In the genomic region with DNA sequence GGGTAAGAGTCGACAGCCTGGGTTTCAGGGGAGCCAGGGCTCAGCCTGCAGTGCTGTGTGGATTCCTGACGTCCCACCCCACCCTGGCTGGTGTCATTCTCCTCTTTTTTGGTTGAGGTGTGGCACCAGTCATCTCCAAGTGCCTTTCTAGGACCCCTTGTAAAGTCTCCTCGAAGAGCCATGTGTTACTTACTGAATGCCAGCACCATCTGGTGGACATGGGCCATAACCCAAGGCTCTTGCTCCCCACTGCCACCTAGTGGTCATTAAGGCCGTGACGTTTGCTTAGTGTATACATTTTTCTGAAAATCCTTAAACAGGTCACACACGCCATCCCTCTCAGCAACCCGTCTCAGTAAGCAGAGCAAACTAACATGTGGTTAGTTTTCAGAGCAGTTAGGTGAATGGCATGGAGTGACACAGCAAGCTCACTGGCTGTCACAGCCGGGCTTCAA, we compare ENCODE assay signal across 9 mouse cellular contexts. TPM values are rescaled to one million over a fixed set of nuclear protein-coding genes. Genes with fewer than 3 reads are reported as not detected.
A peak's percentile ranks its signal among the peaks of the same experiment; 100 is the strongest.
DNase-seq lines count a peak whose midpoint lies in the region; ATAC-seq and TF ChIP-seq lines count a peak whose summit lies in the region.
"Had no signal": no experiment of that assay in that cellular context is flagged by ENCODE, and none has a peak within 500 bp of the region (broad histone marks: within the 10 kb centered on the region; RNA-seq: fewer than 3 reads in every experiment).

No protein-coding gene starts in this region.

- no peak overlapping the region for H3K4me2 ChIP-seq in neural tube, embryonic 14.5 days (ENCODE audit: low read depth, low read length)
- H3K4me2 ChIP-seq: limb, embryonic 12.5 days had no signal

- no peak for TF ChIP-seq POLR2A in brain, embryonic 14.5 days (IDR thresholded peaks at IDR 0.05; ENCODE audit: borderline replicate concordance, extremely low read depth, insufficient read depth, insufficient read length, poor library complexity, severe bottlenecking)

- H3K36me3 ChIP-seq in E14TG2a.4 (ENCODE audit: insufficient read depth, low read length), result no peaks in the 10 kb centered on the region
- no peaks in the 10 kb centered on the region for H3K36me3 ChIP-seq in neural tube, embryonic 14.5 days (ENCODE audit: control insufficient read depth, insufficient read depth, low read length)
- H3K36me3 ChIP-seq: limb, embryonic 12.5 days had no signal

- no peak overlapping the region for H3K4me3 ChIP-seq in E14TG2a.4 (replicated peaks; ENCODE audit: low read length)
- no peak overlapping the region for H3K4me3 ChIP-seq in neural tube, embryonic 14.5 days (ENCODE audit: low read depth, low read length)
- H3K4me3 ChIP-seq: limb, embryonic 12.5 days had no signal

- ATAC-seq in erythroid progenitor cell, adult 5-6 weeks (replicated peaks; ENCODE audit: low FRiP score, poor library complexity, severe bottlenecking), result peak; percentile 90
- ATAC-seq in neural tube, embryonic 14.5 days (ENCODE audit: low read depth), result peak; percentile 81

- no peak overlapping the region for H3K9ac ChIP-seq in neural tube, embryonic 14.5 days (replicated peaks; ENCODE audit: low read depth, low read length)
- H3K9ac ChIP-seq: limb, embryonic 12.5 days had no signal

- H3K27me3 ChIP-seq in E14TG2a.4 (ENCODE audit: insufficient read depth, low read length), result peaks cover 7% of the 10 kb centered on the region; the same call in 1 of the 2 replicates
- no peaks in the 10 kb centered on the region for H3K27me3 ChIP-seq in neural tube, embryonic 14.5 days (ENCODE audit: control insufficient read depth, insufficient read depth, low read length)
- H3K27me3 ChIP-seq: limb, embryonic 12.5 days had no signal

- peak; percentile 99 for TF ChIP-seq CTCF in E14TG2a.4 (conservative IDR thresholded peaks at IDR 0.05; ENCODE audit: low read length)
- TF ChIP-seq CTCF in brain, embryonic 14.5 days (IDR thresholded peaks at IDR 0.05; ENCODE audit: borderline replicate concordance, extremely low read depth, insufficient read depth, insufficient read length), result peak; percentile 98

- 19% methylated on average over 8 of the region's 8 CpGs for WGBS in large intestine, adult 2 months
- WGBS in neural tube, embryonic 14.5 days, result 19% methylated on average over 8 of the region's 8 CpGs

- intact Hi-C loops in heart, postnatal 14 days (cut with DNase I), result loop anchor here (1.0 kb wide), 1 partner anchor 208 kb away; the partner anchor contains the start of gene Ephb3

- no peaks in the 10 kb centered on the region for H3K9me3 ChIP-seq in E14TG2a.4 (ENCODE audit: low read length)
- H3K9me3 ChIP-seq in neural tube, embryonic 14.5 days (ENCODE audit: control insufficient read depth, low read length), result no peaks in the 10 kb centered on the region
- H3K9me3 ChIP-seq: limb, embryonic 12.5 days had no signal

- no peak overlapping the region for H3K27ac ChIP-seq in neural tube, embryonic 14.5 days (ENCODE audit: low read depth, low read length)
- H3K27ac ChIP-seq: limb, embryonic 12.5 days had no signal

- DNase-seq in brain, embryonic 14.5 days (ENCODE audit: low read depth), result peak; percentile 93
- peak; percentile 74 to 83 for DNase-seq in heart, postnatal 14 days
- peak; percentile 66 for DNase-seq in large intestine, adult 2 months (ENCODE audit: low read depth, low spot score)
- DNase-seq in lung, adult 18-20 months, result peak; percentile 66 to 70
- peak; percentile 34 to 36 for DNase-seq in thymus, adult 18-20 months

- no peaks in the 10 kb centered on the region for H3K4me1 ChIP-seq in E14TG2a.4 (replicated peaks; ENCODE audit: low read depth, low read length)
- no peaks in the 10 kb centered on the region for H3K4me1 ChIP-seq in neural tube, embryonic 14.5 days (ENCODE audit: control insufficient read depth, insufficient read depth, low read length)
- H3K4me1 ChIP-seq: limb, embryonic 12.5 days had no signal

RNA-seq across cellular contexts. Expression of gene Vps8, which starts 10.3 kb away (rescaled TPM):
- 23.6 and 30.4 TPM in 2 replicates for polyA plus RNA-seq in brain, embryonic 14.5 days (2012; rRNA removed)
- total RNA-seq in erythroid progenitor cell, adult 5-6 weeks (2015; ENCODE audit: low replicate concordance), result 1.8 and 5.0 TPM in 2 replicates
- 4.9 and 7.9 TPM in 2 replicates for total RNA-seq in erythroid progenitor cell, adult 5-6 weeks (2017; ENCODE audit: low replicate concordance)
- 10 to 100 TPM; 17.5 to 18.9 TPM for total RNA-seq in heart, postnatal 14 days (2021)
- polyA plus RNA-seq in large intestine, adult 2 months (2012; rRNA removed), result 7.1 and 7.7 TPM in 2 replicates
- polyA plus RNA-seq in neural tube, embryonic 14.5 days (2014; fragmentation: Nextera tagmentation; extraction: Ambion mirVana), result 37.9 and 44.8 TPM in 2 replicates

Comparison
In these comparisons a context has a peak if more than half of its experiments do, and no peak if none do; other contexts are left out.
1. DNase-seq: peak in every context shown above with its lines; median percentile 93 in brain, embryonic 14.5 days; 78 in heart, postnatal 14 days; 68 in lung, adult 18-20 months; 66 in large intestine, adult 2 months; 35 in thymus, adult 18-20 months.